ENCODE assay signal across 8 mouse cellular contexts in genomic region chr5:110269141-110270101, GRCm38 (mm10). TPM values are rescaled to one million over a fixed set of nuclear protein-coding genes. Genes with fewer than 3 reads are reported as not detected.
DNase-seq lines count a peak whose midpoint lies in the region; ATAC-seq and TF ChIP-seq lines count a peak whose summit lies in the region.

Pgam5 (minus strand) TSS chr5:110269913.

- intact Hi-C loops in heart, postnatal 14 days (cut with DNase I): no loop called here

- peak within 1 kb of the TSS; percentile 100 for H3K4me3 ChIP-seq in ES-Bruce4 (ENCODE audit: low read depth, low read length)
- H3K4me3 ChIP-seq in forebrain, embryonic 14.5 days (ENCODE audit: low read depth, low read length): peak within 1 kb of the TSS; percentile 95
- H3K4me3 ChIP-seq in neural tube, embryonic 15.5 days (replicated peaks): peak within 1 kb of the TSS; percentile 94

- no peak for TF ChIP-seq EP300 in ES-Bruce4 (IDR thresholded peaks at IDR 0.05; ENCODE audit: insufficient read depth, low read depth, low read length)

- no peaks in the 10 kb centered on the region for H3K9me3 ChIP-seq in ES-Bruce4 (replicated peaks; ENCODE audit: control insufficient read depth, insufficient read depth, low read length, poor library complexity, severe bottlenecking)
- H3K9me3 ChIP-seq in forebrain, embryonic 14.5 days (replicated peaks; ENCODE audit: control insufficient read depth, low read length): no peaks in the 10 kb centered on the region
- H3K9me3 ChIP-seq in neural tube, embryonic 15.5 days (replicated peaks): no peaks in the 10 kb centered on the region

- WGBS in forebrain, embryonic 14.5 days: under 1% methylated on average over 65 of the region's 66 CpGs
- under 1% methylated on average over 66 of the region's 66 CpGs for WGBS in neural tube, embryonic 15.5 days

- peak; percentile 71 for TF ChIP-seq CTCF in ES-Bruce4 (IDR thresholded peaks at IDR 0.05; ENCODE audit: low read depth, low read length)

- TF ChIP-seq POLR2A in ES-Bruce4 (IDR thresholded peaks at IDR 0.05; ENCODE audit: insufficient read depth, low read length): peak; percentile 53

- DNase-seq in forebrain, embryonic 14.5 days (ENCODE audit: low spot score): peak; percentile 91
- peak; percentile 94 to 96 for DNase-seq in heart, postnatal 14 days
- peak; percentile 89 for DNase-seq in layer of hippocampus, adult 11-12 months (ENCODE audit: low spot score)
- DNase-seq in lung, adult 18-20 months: peak; percentile 83 to 88
- DNase-seq in testis, postnatal 14 days (ENCODE audit: low spot score): peak; percentile 91

- peaks cover 30% of the 10 kb centered on the region for H3K36me3 ChIP-seq in ES-Bruce4 (ENCODE audit: control insufficient read depth, insufficient read depth, low read length, poor library complexity, severe bottlenecking)
- H3K36me3 ChIP-seq in forebrain, embryonic 14.5 days (ENCODE audit: control insufficient read depth, insufficient read depth, low read length): peaks cover 26% of the 10 kb centered on the region
- H3K36me3 ChIP-seq in neural tube, embryonic 15.5 days: peaks cover 31% of the 10 kb centered on the region

- no peak within 1 kb of the TSS for H3K27ac ChIP-seq in ES-Bruce4 (ENCODE audit: insufficient read depth, low read length)
- peak within 1 kb of the TSS; percentile 33; the same call in 1 of the 2 replicates for H3K27ac ChIP-seq in forebrain, embryonic 14.5 days (ENCODE audit: low read depth, low read length)
- H3K27ac ChIP-seq in neural tube, embryonic 15.5 days (replicated peaks): peak within 1 kb of the TSS; percentile 78

- no peaks in the 10 kb centered on the region for H3K4me1 ChIP-seq in ES-Bruce4 (ENCODE audit: control insufficient read depth, insufficient read depth, low read length)
- H3K4me1 ChIP-seq in forebrain, embryonic 14.5 days (ENCODE audit: control insufficient read depth, insufficient read depth, low read length): peaks cover 9% of the 10 kb centered on the region
- peaks cover 15% of the 10 kb centered on the region for H3K4me1 ChIP-seq in neural tube, embryonic 15.5 days

- ATAC-seq in cerebellum, adult (ENCODE audit: insufficient number of reproducible peaks, low FRiP score, low TSS enrichment): peak; percentile 79
- ATAC-seq in forebrain, embryonic 14.5 days: peak; percentile 94
- ATAC-seq in neural tube, embryonic 15.5 days (ENCODE audit: low FRiP score): peak; percentile 89

- H3K9ac ChIP-seq in ES-Bruce4 (ENCODE audit: low read depth, poor library complexity, severe bottlenecking): peak within 1 kb of the TSS; percentile 84
- H3K9ac ChIP-seq in forebrain, embryonic 14.5 days (ENCODE audit: low read length): peak within 1 kb of the TSS; percentile 92
- H3K9ac ChIP-seq in neural tube, embryonic 15.5 days (replicated peaks): peak within 1 kb of the TSS; percentile 88

- no peaks in the 10 kb centered on the region for H3K27me3 ChIP-seq in ES-Bruce4 (ENCODE audit: control insufficient read depth, insufficient read depth, low read length, poor library complexity, severe bottlenecking)
- no peaks in the 10 kb centered on the region for H3K27me3 ChIP-seq in forebrain, embryonic 14.5 days (replicated peaks; ENCODE audit: control insufficient read depth, insufficient read depth, low read length)
- H3K27me3 ChIP-seq in neural tube, embryonic 15.5 days (replicated peaks): no peaks in the 10 kb centered on the region

- H3K4me2 ChIP-seq in forebrain, embryonic 14.5 days (ENCODE audit: low read length): peak within 1 kb of the TSS; percentile 96
- H3K4me2 ChIP-seq in neural tube, embryonic 15.5 days: peak within 1 kb of the TSS; percentile 85

RNA-seq across cellular contexts. Expression of gene Pgam5, which starts in this region (rescaled TPM):
- 63.4 and 66.7 TPM in 2 replicates for polyA plus RNA-seq in ES-Bruce4 (2011; ENCODE audit: insufficient read depth, insufficient read length, low read depth, missing spikeins)
- 102 and 108 TPM in 2 replicates for polyA plus RNA-seq in forebrain, embryonic 14.5 days (2014; fragmentation: Nextera tagmentation; extraction: Ambion mirVana)
- total RNA-seq in heart, postnatal 14 days (2021): 10 to 100 TPM; 28.9 to 32.3 TPM
- polyA plus RNA-seq in neural tube, embryonic 15.5 days (2015; fragmentation: Nextera tagmentation; extraction: Ambion mirVana): 95.5 and 99.0 TPM in 2 replicates
